Mouse (Mus musculus) forebrain, postnatal 0 days (tissue): ENCODE data around the gene Preb. TPM values are rescaled to one million over a fixed set of nuclear protein-coding genes. Genes with fewer than 3 reads are reported as not detected.
A peak's percentile ranks its signal among the peaks of the same experiment; 100 is the strongest.

Experiments
- ATAC-seq: fragments of 200-750 bp; cut with Nextera tagmentation; 2 replicates; pipeline ENCODE4 v1.8.0; 2017; ENCODE audit warnings: mild to moderate bottlenecking, moderate library complexity
- DNase-seq: peaks from one replicate; pipeline ENCODE4 v3.0.0-alpha.2; 2015
- H3K27ac ChIP-seq: fragments of 300-500 bp; sonication (generic); 2 replicates; pipeline ENCODE4 v1.5.1; 2014; ENCODE audit warnings: low read depth, mild to moderate bottlenecking, antibody characterized with exemption, low read length, moderate library complexity, mixed read lengths
- H3K27me3 ChIP-seq: fragments of 300-500 bp; sonication (generic); 2 replicates; pipeline ENCODE4 v1.6.1; 2014; ENCODE audit warnings: mild to moderate bottlenecking, low read length, mixed read lengths; ENCODE audit not compliant: insufficient read depth
- H3K36me3 ChIP-seq: fragments of 300-500 bp; sonication (generic); 2 replicates; pipeline ENCODE4 v1.6.1; 2014; ENCODE audit warnings: mild to moderate bottlenecking, moderate library complexity; ENCODE audit not compliant: insufficient read depth
- H3K4me1 ChIP-seq: fragments of 300-500 bp; sonication (generic); 2 replicates; pipeline ENCODE4 v1.6.1; 2014; ENCODE audit warnings: antibody characterized with exemption; ENCODE audit not compliant: insufficient read depth
- H3K4me2 ChIP-seq: fragments of 300-500 bp; sonication (generic); 2 replicates; pipeline ENCODE4 v1.6.1; 2014; ENCODE audit warnings: low read depth, mild to moderate bottlenecking, moderate library complexity
- H3K4me3 ChIP-seq: fragments of 300-500 bp; sonication (generic); 2 replicates; pipeline ENCODE4 v1.5.1; 2014; ENCODE audit warnings: low read depth, low read length, mixed read lengths
- H3K9ac ChIP-seq: fragments of 300-500 bp; sonication (generic); 2 replicates; pipeline ENCODE4 v1.6.1; 2014; ENCODE audit warnings: mild to moderate bottlenecking
- H3K9me3 ChIP-seq: fragments of 300-500 bp; sonication (generic); 2 replicates; pipeline ENCODE4 v1.6.1; 2016; ENCODE audit warnings: low read length
- CTCF ChIP-seq: sonication (generic); IDR thresholded peaks from 2 replicates; pipeline ENCODE4 v1.5.1; 2016; ENCODE audit warnings: antibody characterized with exemption, control low read depth, low read depth
- WGBS: fragments of 180-500 bp; shearing (Covaris S2); extraction: QIAGEN DNeasy Blood & Tissue Kit; methylation state at CpG from one replicate; pipeline ENCODE4 v1.1.7; 2014; 5-methylcytosine and 5-hydroxymethylcytosine counted together
- polyA plus RNA-seq: library from polyadenylated mRNA; unstranded; fragments of >200 nt; fragmentation: Nextera tagmentation; extraction: Ambion mirVana; gene quantifications from 2 replicates; pipeline ENCODE4 v1.2.1, GENCODE M21; 2015
- total RNA-seq: library from RNA; depleted of rRNA; stranded (reverse); fragments of >200 nt; gene quantifications from 2 replicates; pipeline ENCODE4 v1.2.3, GENCODE M21; 2014

Preb gene
- total and polyA plus RNA-seq, 2 experiments from 2014 or later, result 42.7 to 77.0 TPM

- no peak for ATAC-seq
- Histone ChIP-seq H3K4me2 (no peak overlapping the region), H3K36me3 (no peaks in the 10 kb centered on the region), H3K9me3 (no peaks in the 10 kb centered on the region), H3K27me3 (no peaks in the 10 kb centered on the region), H3K27ac (no peak overlapping the region), H3K9ac (no peak overlapping the region), H3K4me3 (no peak overlapping the region), H3K4me1 (no peaks in the 10 kb centered on the region)
- TF ChIP-seq CTCF, result no peak
- WGBS, result 73% methylated on average over 11 of the region's 11 CpGs
- no peak for DNase-seq
These were observed 34.9 kb upstream of the Preb start for GRCm38 (mm10) chr5:30994910-30995635.

- WGBS, result 63% methylated on average over 3 of the region's 3 CpGs
- Histone ChIP-seq H3K9ac (no peak overlapping the region), H3K27ac (no peak overlapping the region), H3K36me3 (no peaks in the 10 kb centered on the region), H3K4me2 (no peak overlapping the region), H3K9me3 (no peaks in the 10 kb centered on the region), H3K27me3 (no peaks in the 10 kb centered on the region), H3K4me3 (no peak overlapping the region), H3K4me1 (no peaks in the 10 kb centered on the region)
- DNase-seq (no peak), ATAC-seq (peak; percentile 58; the same call in 1 of the 2 replicates)
- no peak for TF ChIP-seq CTCF
These were observed 33.9 kb upstream of the Preb start for GRCm38 (mm10) chr5:30994074-30994473.

DNA sequence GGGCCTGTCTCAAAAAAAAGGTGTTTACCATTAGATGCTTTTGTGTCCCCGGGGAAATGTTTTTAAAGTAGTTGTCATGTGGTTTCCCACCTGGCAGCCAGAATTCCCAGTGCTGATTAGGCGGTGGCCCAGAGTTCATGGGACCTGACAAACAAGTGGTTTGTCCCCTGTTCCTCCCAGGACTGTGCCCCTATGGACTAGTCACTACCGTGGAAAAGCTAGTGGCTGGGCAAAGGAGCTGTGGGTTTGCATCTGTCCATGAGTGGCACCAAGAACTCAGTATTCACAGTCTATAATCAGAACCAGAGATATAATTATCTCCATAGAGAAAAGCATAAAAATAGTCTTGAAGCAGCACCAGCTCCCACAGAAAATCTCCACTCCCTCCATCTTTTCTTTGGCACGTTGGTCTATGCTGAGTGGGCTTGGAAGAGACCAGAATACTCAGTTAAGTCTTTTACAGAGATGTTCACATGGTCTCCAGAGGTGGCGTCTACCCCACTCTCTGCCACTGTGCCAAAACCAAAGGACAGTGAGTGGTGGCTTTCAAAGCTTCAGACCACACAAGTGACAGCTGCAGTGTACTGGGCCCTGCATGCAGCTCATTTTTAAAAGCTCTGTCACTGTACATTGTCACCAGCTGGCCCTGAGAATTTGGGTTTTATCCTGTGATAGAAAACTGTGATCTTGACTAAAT, 33.0 kb upstream of the Preb start:
- WGBS, result 71% methylated on average over 5 of the region's 5 CpGs

GRCm38 (mm10) chr5:30982357-30982756, 22.2 kb upstream of the Preb start:
- no peaks in the 10 kb centered on the region for H3K9me3 ChIP-seq
- DNase-seq (peak; percentile 62), ATAC-seq (peak; percentile 48)
- H3K4me2 ChIP-seq, result no peak overlapping the region
- peak; percentile 68 for TF ChIP-seq CTCF
- no peaks in the 10 kb centered on the region for H3K27me3 ChIP-seq
- 13% methylated on average over 2 of the region's 2 CpGs for WGBS
- H3K4me1 ChIP-seq, result no peaks in the 10 kb centered on the region
- H3K9ac ChIP-seq, result no peak overlapping the region
- no peaks in the 10 kb centered on the region for H3K36me3 ChIP-seq
- no peak overlapping the region for H3K4me3 ChIP-seq
- H3K27ac ChIP-seq, result 0 out of 2 replicates have a peak overlapping the region, but pooled peaks have one; percentile 5

More for the DNA sequence above, 33.0 kb upstream of the Preb start:
- Histone ChIP-seq H3K4me1 (no peaks in the 10 kb centered on the region), H3K27me3 (no peaks in the 10 kb centered on the region), H3K4me2 (no peak overlapping the region), H3K9me3 (no peaks in the 10 kb centered on the region), H3K27ac (no peak overlapping the region), H3K4me3 (no peak overlapping the region), H3K9ac (no peak overlapping the region), H3K36me3 (no peaks in the 10 kb centered on the region)
- 0 out of 2 replicates have a peak, but pooled peaks have one; percentile 6 for TF ChIP-seq CTCF
- DNase-seq, result no peak
- 0 out of 2 replicates have a peak, but pooled peaks have one; percentile 25 for ATAC-seq

- 67% methylated on average over 9 of the region's 9 CpGs for WGBS
- TF ChIP-seq CTCF, result no peak
- Histone ChIP-seq H3K4me1 (no peaks in the 10 kb centered on the region), H3K9me3 (no peaks in the 10 kb centered on the region), H3K36me3 (no peaks in the 10 kb centered on the region), H3K27ac (no peak overlapping the region), H3K9ac (no peak overlapping the region), H3K4me2 (no peak overlapping the region), H3K27me3 (no peaks in the 10 kb centered on the region), H3K4me3 (no peak overlapping the region)
- no peak for ATAC-seq
- DNase-seq, result no peak
These were observed 14.9 kb upstream of the Preb start for GRCm38 (mm10) chr5:30974870-30975656.

GRCm38 (mm10) chr5:30969440-30969839, 9.3 kb upstream of the Preb start:
- DNase-seq (no peak), ATAC-seq (no peak)
- Histone ChIP-seq H3K9ac (no peak overlapping the region), H3K9me3 (no peaks in the 10 kb centered on the region), H3K27me3 (no peaks in the 10 kb centered on the region), H3K4me3 (no peak overlapping the region), H3K4me1 (no peaks in the 10 kb centered on the region), H3K36me3 (no peaks in the 10 kb centered on the region), H3K4me2 (no peak overlapping the region), H3K27ac (no peak overlapping the region)
- no peak for TF ChIP-seq CTCF
- WGBS, result 72% methylated on average over 2 of the region's 2 CpGs
